Mouse (Mus musculus) kidney, postnatal 10 days (tissue): ENCODE results near the gene 1700067P10Rik.
A peak's percentile ranks its signal among the peaks of the same experiment; 100 is the strongest.

Source experiments
- DNase-seq: peaks from one replicate; pipeline ENCODE4 v3.0.0; 2021; ENCODE audit warnings: mixed read lengths

Gene 1700067P10Rik

GRCm38 (mm10) chr17:48089019-48089418 lies at the start of gene 1700067P10Rik:
Gene 1700067P10Rik (plus strand): TSS chr17:48089319.
- no peak for DNase-seq

- DNase-seq = peak; percentile 59
These were observed 47.5 kb upstream of the 1700067P10Rik start for GRCm38 (mm10) chr17:48041351-48042287.

GRCm38 (mm10) chr17:48043154-48043880 lies 45.8 kb upstream of the 1700067P10Rik start:
- DNase-seq = no peak

GRCm38 (mm10) chr17:48045631-48046030 lies 43.5 kb upstream of the 1700067P10Rik start:
- DNase-seq = peak; percentile 88

- DNase-seq = no peak
These were observed 37.3 kb upstream of the 1700067P10Rik start for GRCm38 (mm10) chr17:48051638-48052337.

GRCm38 (mm10) chr17:48052338-48053067 lies 36.6 kb upstream of the 1700067P10Rik start:
- DNase-seq = no peak

GRCm38 (mm10) chr17:48053646-48054045 lies 35.5 kb upstream of the 1700067P10Rik start:
- DNase-seq = no peak

- DNase-seq = no peak
These were observed 33.9 kb upstream of the 1700067P10Rik start for GRCm38 (mm10) chr17:48055076-48055816.

- DNase-seq = no peak
These were observed 31.7 kb upstream of the 1700067P10Rik start for GRCm38 (mm10) chr17:48057382-48057781.

GRCm38 (mm10) chr17:48064196-48064843 lies 24.8 kb upstream of the 1700067P10Rik start:
- DNase-seq = no peak

GRCm38 (mm10) chr17:48065081-48065501 lies 24.0 kb upstream of the 1700067P10Rik start:
- no peak for DNase-seq

GRCm38 (mm10) chr17:48067083-48067614 lies 22.0 kb upstream of the 1700067P10Rik start:
- DNase-seq = no peak

GRCm38 (mm10) chr17:48067729-48068128 lies 21.4 kb upstream of the 1700067P10Rik start:
- no peak for DNase-seq

GRCm38 (mm10) chr17:48080626-48081025 lies 8.5 kb upstream of the 1700067P10Rik start:
- no peak for DNase-seq

- DNase-seq = no peak
These were observed 327 bp downstream of the 1700067P10Rik start for GRCm38 (mm10) chr17:48089446-48089845.

- no peak for DNase-seq
These were observed 1.2 kb downstream of the 1700067P10Rik start for GRCm38 (mm10) chr17:48090305-48090704.

GRCm38 (mm10) chr17:48093286-48093817 lies 4.2 kb downstream of the 1700067P10Rik start:
- DNase-seq = no peak

GRCm38 (mm10) chr17:48094820-48095680 lies 5.9 kb downstream of the 1700067P10Rik start:
- DNase-seq = no peak

- peak; percentile 31 for DNase-seq
These were observed 6.6 kb downstream of the 1700067P10Rik start for GRCm38 (mm10) chr17:48095718-48096121.
